Mouse (Mus musculus) hindbrain, embryonic 14.5 days (tissue): ENCODE data around the gene Tmem128. TPM values are rescaled to one million over a fixed set of nuclear protein-coding genes. Genes with fewer than 3 reads are reported as not detected.

Source experiments
- ATAC-seq: fragments of 200-750 bp; cut with Nextera tagmentation; 2 replicates; pipeline ENCODE4 v1.8.0; 2017; ENCODE audit warnings: moderate number of reproducible peaks, mild to moderate bottlenecking, moderate TSS enrichment, moderate library complexity; ENCODE audit not compliant: low FRiP score
- DNase-seq: peaks from one replicate; pipeline ENCODE4 v3.0.0-alpha.2; 2015; ENCODE audit warnings: low spot score
- H3K27ac ChIP-seq: fragments of 300-500 bp; sonication (generic); 2 replicates; pipeline ENCODE4 v1.5.1; 2014; ENCODE audit warnings: mild to moderate bottlenecking, moderate library complexity
- H3K27me3 ChIP-seq: fragments of 300-500 bp; sonication (generic); 2 replicates; pipeline ENCODE4 v1.6.1; 2014; ENCODE audit warnings: mild to moderate bottlenecking, low read length, mixed read lengths; ENCODE audit not compliant: control insufficient read depth, insufficient read depth
- H3K36me3 ChIP-seq: fragments of 300-500 bp; sonication (generic); replicated peaks from 2 replicates; pipeline ENCODE4 v1.6.1; 2014; ENCODE audit not compliant: control insufficient read depth, insufficient read depth
- H3K4me1 ChIP-seq: fragments of 300-500 bp; sonication (generic); replicated peaks from 2 replicates; pipeline ENCODE4 v1.6.1; 2014; ENCODE audit warnings: antibody characterized with exemption, low read length, mixed read lengths; ENCODE audit not compliant: control insufficient read depth, insufficient read depth
- H3K4me2 ChIP-seq: fragments of 300-500 bp; sonication (generic); replicated peaks from 2 replicates; pipeline ENCODE4 v1.6.1; 2014; ENCODE audit warnings: mild to moderate bottlenecking, moderate library complexity
- H3K4me3 ChIP-seq: fragments of 300-500 bp; sonication (generic); replicated peaks from 2 replicates; pipeline ENCODE4 v1.5.1; 2014; ENCODE audit warnings: mild to moderate bottlenecking, low read length
- H3K9ac ChIP-seq: fragments of 300-500 bp; sonication (generic); 2 replicates; pipeline ENCODE4 v1.6.1; 2014
- H3K9me3 ChIP-seq: fragments of 300-500 bp; sonication (generic); 2 replicates; pipeline ENCODE4 v1.6.1; 2016; ENCODE audit warnings: low read length; ENCODE audit not compliant: control insufficient read depth
- WGBS: fragments of 180-500 bp; shearing (Covaris S2); extraction: QIAGEN DNeasy Blood & Tissue Kit; methylation state at CpG from one replicate; pipeline ENCODE4 v1.1.7; 2014; 5-methylcytosine and 5-hydroxymethylcytosine counted together
- polyA plus RNA-seq: library from polyadenylated mRNA; unstranded; fragments of >200 nt; fragmentation: Nextera tagmentation; extraction: Ambion mirVana; gene quantifications from 2 replicates; pipeline ENCODE4 v1.2.1, GENCODE M21; 2014

The Tmem128 gene
- 99.6 and 102 TPM in 2 replicates for polyA plus RNA-seq

GRCm38 (mm10) chr5:38260107-38260682, at the start of gene Tmem128:
TSS of gene Tmem128 (plus strand) at chr5:38260185.
- peaks cover 7% of the 10 kb centered on the region; the same call in 1 of the 2 replicates for H3K4me1 ChIP-seq
- H3K4me2 ChIP-seq = peak within 1 kb of the TSS; percentile 59
- DNase-seq = peak; percentile 81
- H3K27ac ChIP-seq = peak within 1 kb of the TSS; percentile 86
- peaks cover 30% of the 10 kb centered on the region for H3K36me3 ChIP-seq
- no peaks in the 10 kb centered on the region for H3K27me3 ChIP-seq
- peak; percentile 73 for ATAC-seq
- WGBS = 1% methylated on average over 40 of the region's 40 CpGs
- H3K4me3 ChIP-seq = peak within 1 kb of the TSS; percentile 73
- H3K9ac ChIP-seq = peak within 1 kb of the TSS; percentile 74
- no peaks in the 10 kb centered on the region for H3K9me3 ChIP-seq

- H3K9me3 ChIP-seq = no peaks in the 10 kb centered on the region
- no peak overlapping the region for H3K9ac ChIP-seq
- no peak overlapping the region for H3K4me2 ChIP-seq
- H3K4me1 ChIP-seq = no peaks in the 10 kb centered on the region
- ATAC-seq = no peak
- no peak overlapping the region for H3K4me3 ChIP-seq
- H3K27ac ChIP-seq = no peak overlapping the region
- peaks cover 100% of the 10 kb centered on the region for H3K36me3 ChIP-seq
- WGBS = 86% methylated on average over 8 of the region's 8 CpGs
- H3K27me3 ChIP-seq = no peaks in the 10 kb centered on the region
- no peak for DNase-seq
Observed at GRCm38 (mm10) chr5:38211691-38212090, 48.3 kb upstream of the Tmem128 start.

GRCm38 (mm10) chr5:38213009-38213408, 47.0 kb upstream of the Tmem128 start:
- no peak overlapping the region for H3K4me3 ChIP-seq
- 93% methylated on average over 6 of the region's 6 CpGs for WGBS
- H3K36me3 ChIP-seq = peaks cover 95% of the 10 kb centered on the region
- DNase-seq (no peak), ATAC-seq (no peak)
- H3K4me2 ChIP-seq = no peak overlapping the region
- H3K4me1 ChIP-seq = no peaks in the 10 kb centered on the region
- no peaks in the 10 kb centered on the region for H3K9me3 ChIP-seq
- no peak overlapping the region for H3K9ac ChIP-seq
- H3K27ac ChIP-seq = no peak overlapping the region
- no peaks in the 10 kb centered on the region for H3K27me3 ChIP-seq

GRCm38 (mm10) chr5:38219771-38220307, 40.1 kb upstream of the Tmem128 start:
- peaks cover 40% of the 10 kb centered on the region for H3K36me3 ChIP-seq
- peaks cover 19% of the 10 kb centered on the region for H3K4me1 ChIP-seq
- DNase-seq = no peak
- H3K27ac ChIP-seq = peak overlapping the region; percentile 86
- no peaks in the 10 kb centered on the region for H3K27me3 ChIP-seq
- no peaks in the 10 kb centered on the region for H3K9me3 ChIP-seq
- peak overlapping the region; percentile 79 for H3K4me2 ChIP-seq
- peak overlapping the region; percentile 91 for H3K4me3 ChIP-seq
- peak overlapping the region; percentile 89 for H3K9ac ChIP-seq
- 0% methylated on average over 33 of the region's 35 CpGs for WGBS
- ATAC-seq = peak; percentile 83

- DNase-seq (peak; percentile 95), ATAC-seq (peak; percentile 92)
- WGBS = under 1% methylated on average over 53 of the region's 55 CpGs
- H3K27ac ChIP-seq = peak within 1 kb of the TSS; percentile 86
- H3K9me3 ChIP-seq = no peaks in the 10 kb centered on the region
- H3K4me3 ChIP-seq = peak within 1 kb of the TSS; percentile 91
- peaks cover 19% of the 10 kb centered on the region for H3K4me1 ChIP-seq
- peaks cover 40% of the 10 kb centered on the region for H3K36me3 ChIP-seq
- no peaks in the 10 kb centered on the region for H3K27me3 ChIP-seq
- peak within 1 kb of the TSS; percentile 79 for H3K4me2 ChIP-seq
- peak within 1 kb of the TSS; percentile 89 for H3K9ac ChIP-seq
Observed at GRCm38 (mm10) chr5:38220328-38220912, 39.6 kb upstream of the Tmem128 start, which contains the start of the genes Zbtb49 and Lyar. TSS of gene Zbtb49 (minus strand) at chr5:38220457. TSS of gene Lyar (plus strand) at chr5:38220470.

- Histone ChIP-seq H3K9ac (no peak overlapping the region), H3K9me3 (no peaks in the 10 kb centered on the region), H3K36me3 (peaks cover 50% of the 10 kb centered on the region), H3K4me2 (no peak overlapping the region), H3K27me3 (no peaks in the 10 kb centered on the region), H3K27ac (no peak overlapping the region), H3K4me1 (no peaks in the 10 kb centered on the region), H3K4me3 (no peak overlapping the region)
- WGBS = 67% methylated on average over 4 of the region's 4 CpGs
- DNase-seq (no peak), ATAC-seq (no peak)
Observed at GRCm38 (mm10) chr5:38235422-38235821, 24.6 kb upstream of the Tmem128 start.

GRCm38 (mm10) chr5:38236627-38237026, 23.4 kb upstream of the Tmem128 start:
- Histone ChIP-seq H3K36me3 (peaks cover 38% of the 10 kb centered on the region), H3K4me1 (no peaks in the 10 kb centered on the region), H3K9me3 (no peaks in the 10 kb centered on the region), H3K27me3 (no peaks in the 10 kb centered on the region), H3K4me2 (no peak overlapping the region), H3K27ac (no peak overlapping the region), H3K4me3 (no peak overlapping the region), H3K9ac (no peak overlapping the region)
- WGBS = 95% methylated on average over 2 of the region's 2 CpGs
- ATAC-seq (no peak), DNase-seq (no peak)

- no peaks in the 10 kb centered on the region for H3K27me3 ChIP-seq
- DNase-seq (no peak), ATAC-seq (peak; percentile 51; the same call in 1 of the 2 replicates)
- H3K36me3 ChIP-seq = no peaks in the 10 kb centered on the region
- H3K9me3 ChIP-seq = no peaks in the 10 kb centered on the region
- no peak overlapping the region for H3K4me3 ChIP-seq
- no peak overlapping the region for H3K9ac ChIP-seq
- no peaks in the 10 kb centered on the region for H3K4me1 ChIP-seq
- 7% methylated on average over 5 of the region's 5 CpGs for WGBS
- H3K27ac ChIP-seq = no peak overlapping the region
- H3K4me2 ChIP-seq = no peak overlapping the region
Observed at GRCm38 (mm10) chr5:38240727-38241472, 19.1 kb upstream of the Tmem128 start.

GRCm38 (mm10) chr5:38241473-38241834, 18.5 kb upstream of the Tmem128 start:
- 57% methylated on average over 3 of the region's 3 CpGs for WGBS
- H3K4me3 ChIP-seq = no peak overlapping the region
- no peaks in the 10 kb centered on the region for H3K9me3 ChIP-seq
- no peak overlapping the region for H3K9ac ChIP-seq
- H3K27me3 ChIP-seq = no peaks in the 10 kb centered on the region
- no peak overlapping the region for H3K27ac ChIP-seq
- no peaks in the 10 kb centered on the region for H3K4me1 ChIP-seq
- no peak overlapping the region for H3K4me2 ChIP-seq
- no peak for DNase-seq
- ATAC-seq = peak; percentile 46; the same call in 1 of the 2 replicates
- H3K36me3 ChIP-seq = no peaks in the 10 kb centered on the region
